In the genomic region with DNA sequence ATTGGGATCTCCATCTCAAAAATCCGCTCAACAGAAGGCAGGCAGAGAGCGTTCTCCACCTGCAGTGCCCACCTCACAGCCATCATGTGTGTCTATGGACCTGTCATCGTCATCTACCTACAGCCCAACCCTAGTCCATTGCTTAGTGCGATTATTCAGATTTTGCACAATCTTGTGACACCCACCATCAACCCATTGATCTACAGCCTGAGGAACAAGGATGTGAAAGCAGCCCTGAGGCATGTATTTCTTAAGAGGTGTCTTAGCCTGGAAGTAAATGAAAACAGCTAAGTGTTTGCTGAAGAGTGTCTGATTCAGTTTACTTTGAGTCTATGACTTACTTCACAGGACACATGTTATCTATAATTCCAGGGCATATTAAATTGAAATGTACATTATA, we compare ENCODE assay signal across 25 mouse cellular contexts. TPM values are rescaled to one million over a fixed set of nuclear protein-coding genes. Genes with fewer than 3 reads are reported as not detected.
DNase-seq lines count a peak whose midpoint lies in the region; ATAC-seq lines count a peak whose summit lies in the region.
"Had no signal": no experiment of that assay in that cellular context is flagged by ENCODE, and none has a peak within 500 bp of the region (broad histone marks: within the 10 kb centered on the region; RNA-seq: fewer than 3 reads in every experiment).

No protein-coding gene starts in this region.

- DNase-seq in urinary bladder, postnatal 14 days (ENCODE audit: low spot score) = no peak
- DNase-seq in cerebellum, postnatal 36 days = no peak
- DNase-seq in spleen, adult 18-20 months = no peak
- DNase-seq: adrenal gland, adult 2 months; adrenal gland, adult 8-10 months; adrenal gland, postnatal 10 days; adrenal gland, postnatal 14 days; adrenal gland, postnatal 25 days; adrenal gland, postnatal 36 days; B cell, adult 2 months; cerebellum, adult 11 months; cerebellum, adult 11-12 months; cerebellum, adult 18-20 months had no signal

- ATAC-seq in granulocyte monocyte progenitor cell, adult 5-6 weeks (replicated peaks; ENCODE audit: poor library complexity, severe bottlenecking) = peak; percentile 48; the same call in 1 of the 2 replicates
- peak; percentile 93 for ATAC-seq in megakaryocyte, adult 5-6 weeks (ENCODE audit: poor library complexity, severe bottlenecking)
- ATAC-seq in megakaryocyte progenitor cell, adult 5-6 weeks (replicated peaks; ENCODE audit: poor library complexity) = 0 out of 2 replicates have a peak, but pooled peaks have one; percentile 23
- ATAC-seq: activated CD4-positive, CD25-positive, alpha-beta regulatory T cell, adult 4 months; CD4-positive, CD25-positive, alpha-beta regulatory T cell, adult 4 months; Patski had no signal

RNA-seq across cellular contexts. Expression of a gene that starts 2.5 kb away (rescaled TPM):
- total RNA-seq in granulocyte monocyte progenitor cell, adult 5-6 weeks (2014; fragmentation: Nextera tagmentation) = not detected in 2 replicates
- not detected in 2 replicates for total RNA-seq in granulocyte monocyte progenitor cell, adult 5-6 weeks (2017)
- 0.13 TPM in 1 of 2 replicates, not detected in the other for total RNA-seq in megakaryocyte, adult 5-6 weeks (2015)
- not detected in 2 replicates for total RNA-seq in megakaryocyte, adult 5-6 weeks (2017)
- not detected in 2 replicates for total RNA-seq in megakaryocyte progenitor cell, adult 5-6 weeks (2015)
- total RNA-seq in megakaryocyte progenitor cell, adult 5-6 weeks (2017) = not detected in 2 replicates
- total RNA-seq: adrenal gland, adult 18-20 months; adrenal gland, adult 2 months; adrenal gland, adult 8-10 months; adrenal gland, postnatal 10 days; adrenal gland, postnatal 14 days; adrenal gland, postnatal 25 days; adrenal gland, postnatal 36 days; adrenal gland, postnatal 4 days; CH12.LX; ES-E14; MEL had no signal

RNA-seq across cellular contexts. Expression of a gene that starts 19.6 kb away (rescaled TPM):
- total RNA-seq in granulocyte monocyte progenitor cell, adult 5-6 weeks (2014; fragmentation: Nextera tagmentation) = not detected in 2 replicates
- total RNA-seq in granulocyte monocyte progenitor cell, adult 5-6 weeks (2017) = not detected in 2 replicates
- total RNA-seq in megakaryocyte, adult 5-6 weeks (2015) = not detected in 2 replicates
- not detected in 2 replicates for total RNA-seq in megakaryocyte, adult 5-6 weeks (2017)
- not detected in 2 replicates for total RNA-seq in megakaryocyte progenitor cell, adult 5-6 weeks (2015)
- total RNA-seq in megakaryocyte progenitor cell, adult 5-6 weeks (2017) = not detected in 2 replicates
- total RNA-seq: adrenal gland, adult 18-20 months; adrenal gland, adult 2 months; adrenal gland, adult 8-10 months; adrenal gland, postnatal 10 days; adrenal gland, postnatal 14 days; adrenal gland, postnatal 25 days; adrenal gland, postnatal 36 days; adrenal gland, postnatal 4 days; CH12.LX; ES-E14; G1E; MEL had no signal

RNA-seq across cellular contexts. Expression of a gene that starts 26.2 kb away (rescaled TPM):
- total RNA-seq in granulocyte monocyte progenitor cell, adult 5-6 weeks (2014; fragmentation: Nextera tagmentation) = not detected in 2 replicates
- not detected in 2 replicates for total RNA-seq in granulocyte monocyte progenitor cell, adult 5-6 weeks (2017)
- total RNA-seq in megakaryocyte, adult 5-6 weeks (2015) = not detected in 2 replicates
- not detected in 2 replicates for total RNA-seq in megakaryocyte, adult 5-6 weeks (2017)
- not detected in 2 replicates for total RNA-seq in megakaryocyte progenitor cell, adult 5-6 weeks (2015)
- total RNA-seq in megakaryocyte progenitor cell, adult 5-6 weeks (2017) = not detected in 2 replicates
- total RNA-seq: adrenal gland, adult 18-20 months; adrenal gland, adult 2 months; adrenal gland, adult 8-10 months; adrenal gland, postnatal 10 days; adrenal gland, postnatal 14 days; adrenal gland, postnatal 25 days; adrenal gland, postnatal 36 days; adrenal gland, postnatal 4 days; CH12.LX; ES-E14; MEL had no signal

RNA-seq across cellular contexts. Expression of a gene that starts 36.9 kb away (rescaled TPM):
- not detected in 2 replicates for total RNA-seq in granulocyte monocyte progenitor cell, adult 5-6 weeks (2014; fragmentation: Nextera tagmentation)
- not detected in 2 replicates for total RNA-seq in granulocyte monocyte progenitor cell, adult 5-6 weeks (2017)
- total RNA-seq in megakaryocyte, adult 5-6 weeks (2015) = not detected in 2 replicates
- total RNA-seq in megakaryocyte, adult 5-6 weeks (2017) = not detected in 2 replicates
- not detected in 2 replicates for total RNA-seq in megakaryocyte progenitor cell, adult 5-6 weeks (2015)
- total RNA-seq in megakaryocyte progenitor cell, adult 5-6 weeks (2017) = not detected in 2 replicates
- total RNA-seq: adrenal gland, adult 18-20 months; adrenal gland, adult 2 months; adrenal gland, adult 8-10 months; adrenal gland, postnatal 10 days; adrenal gland, postnatal 14 days; adrenal gland, postnatal 25 days; adrenal gland, postnatal 36 days; adrenal gland, postnatal 4 days; CH12.LX; ES-E14; G1E; MEL had no signal

RNA-seq across cellular contexts. Expression of a gene that starts 43.2 kb away (rescaled TPM):
- not detected in 2 replicates for total RNA-seq in granulocyte monocyte progenitor cell, adult 5-6 weeks (2014; fragmentation: Nextera tagmentation)
- total RNA-seq in granulocyte monocyte progenitor cell, adult 5-6 weeks (2017) = not detected in 2 replicates
- 0.14 and 0.74 TPM in 2 replicates for total RNA-seq in megakaryocyte, adult 5-6 weeks (2015)
- 0.11 and 0.37 TPM in 2 replicates for total RNA-seq in megakaryocyte, adult 5-6 weeks (2017)
- total RNA-seq in megakaryocyte progenitor cell, adult 5-6 weeks (2015) = not detected in 2 replicates
- total RNA-seq in megakaryocyte progenitor cell, adult 5-6 weeks (2017) = not detected in 2 replicates
- total RNA-seq: CH12.LX, MEL had no signal

Comparison
In these comparisons a context has a peak if more than half of its experiments do, and no peak if none do; other contexts are left out.
1. ATAC-seq: peak in every context shown above with its lines; median percentile 93 in megakaryocyte, adult 5-6 weeks; 48 in granulocyte monocyte progenitor cell, adult 5-6 weeks; 23 in megakaryocyte progenitor cell, adult 5-6 weeks.